Mouse (Mus musculus) right cerebral cortex, postnatal 4 days (tissue): ENCODE results near the gene Chrm1.

Experiments
- DNase-seq: peaks from one replicate; pipeline ENCODE4 v3.0.0-alpha.2; 2022

Gene Chrm1

GRCm38 (mm10) chr19:8663360-8663839 is at the start of gene Chrm1:
Gene Chrm1 (plus strand): TSS chr19:8663789.
- DNase-seq, result peak; percentile 46

- DNase-seq, result no peak
Observed at GRCm38 (mm10) chr19:8614343-8614742, 49.2 kb upstream of the Chrm1 start.

GRCm38 (mm10) chr19:8616314-8616713 is 47.3 kb upstream of the Chrm1 start:
- no peak for DNase-seq

- no peak for DNase-seq
Observed at GRCm38 (mm10) chr19:8617904-8618303, 45.7 kb upstream of the Chrm1 start, which contains the start of gene Slc22a6. Gene Slc22a6 (plus strand): TSS chr19:8618039.

- DNase-seq, result no peak
Observed at GRCm38 (mm10) chr19:8621098-8621497, 42.5 kb upstream of the Chrm1 start.

GRCm38 (mm10) chr19:8630249-8630648 is 33.3 kb upstream of the Chrm1 start:
- DNase-seq, result no peak

GRCm38 (mm10) chr19:8630826-8631225 is 32.8 kb upstream of the Chrm1 start:
- DNase-seq, result no peak

GRCm38 (mm10) chr19:8632029-8632428 is 31.6 kb upstream of the Chrm1 start:
- DNase-seq, result no peak

- no peak for DNase-seq
Observed at GRCm38 (mm10) chr19:8642086-8642485, 21.5 kb upstream of the Chrm1 start.

GRCm38 (mm10) chr19:8646393-8646792 is 17.2 kb upstream of the Chrm1 start:
- no peak for DNase-seq

GRCm38 (mm10) chr19:8655833-8656232 is 7.8 kb upstream of the Chrm1 start:
- DNase-seq, result no peak

GRCm38 (mm10) chr19:8656341-8656740 is 7.2 kb upstream of the Chrm1 start:
- DNase-seq, result no peak

GRCm38 (mm10) chr19:8661821-8662307 is 1.7 kb upstream of the Chrm1 start:
- DNase-seq, result peak; percentile 69

GRCm38 (mm10) chr19:8662337-8662736 is 1.3 kb upstream of the Chrm1 start:
- DNase-seq, result peak; percentile 78

GRCm38 (mm10) chr19:8663911-8664421 is 377 bp downstream of the Chrm1 start:
- peak; percentile 76 for DNase-seq

GRCm38 (mm10) chr19:8664859-8665258 is 1.3 kb downstream of the Chrm1 start:
- DNase-seq, result no peak

- no peak for DNase-seq
Observed at GRCm38 (mm10) chr19:8665746-8666145, 2.2 kb downstream of the Chrm1 start.

GRCm38 (mm10) chr19:8672859-8673258 is 9.3 kb downstream of the Chrm1 start:
- no peak for DNase-seq

- DNase-seq, result no peak
Observed at GRCm38 (mm10) chr19:8673336-8674063, 9.9 kb downstream of the Chrm1 start.

- no peak for DNase-seq
Observed at GRCm38 (mm10) chr19:8679031-8679779, 15.6 kb downstream of the Chrm1 start.

GRCm38 (mm10) chr19:8681633-8682362 is 18.2 kb downstream of the Chrm1 start:
- DNase-seq, result no peak

- DNase-seq, result peak; percentile 78
Observed at GRCm38 (mm10) chr19:8682996-8683395, 19.4 kb downstream of the Chrm1 start.

GRCm38 (mm10) chr19:8683627-8684026 is 20.0 kb downstream of the Chrm1 start:
- no peak for DNase-seq
